Mouse (Mus musculus) megakaryocyte, embryonic 14.5 days (primary cell): ENCODE data around the gene Tmem164.

Experiments used
- FLI1 ChIP-seq: IDR thresholded peaks from 2 replicates; pipeline ENCODE4 v1.6.1; 2012; ENCODE audit warnings: low read length, inconsistent platforms, mixed read lengths
- GATA1 ChIP-seq: IDR thresholded peaks from 3 replicates; pipeline ENCODE4 v1.6.1; 2012; ENCODE audit warnings: mixed read lengths, low read length, inconsistent platforms, borderline replicate concordance

DNA sequence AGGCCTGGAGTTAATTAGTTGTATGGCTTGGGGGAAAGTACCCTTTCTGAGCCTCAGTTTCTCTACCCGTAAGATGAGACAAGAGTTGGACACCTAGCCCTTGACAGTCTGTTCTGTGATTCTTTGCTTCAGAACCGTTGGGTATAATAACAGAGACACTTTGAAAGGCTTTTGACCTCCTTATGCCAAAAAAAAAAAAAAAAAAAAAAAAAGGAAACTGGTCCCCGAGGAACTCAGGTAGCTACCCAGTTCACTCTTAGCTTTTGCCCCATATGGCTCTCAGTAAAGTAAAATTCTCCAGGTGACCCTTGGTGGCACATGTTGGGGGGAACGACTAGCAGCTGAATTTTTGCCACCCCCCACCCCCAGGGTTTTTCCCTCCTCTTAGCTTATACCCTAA lies 3.5 kb downstream of the Tmem164 start:
- TF ChIP-seq FLI1 (no peak), GATA1 (no peak)
